Mouse (Mus musculus): Measurements from ENCODE around the gene Olfr1047. TPM values are rescaled to one million over a fixed set of nuclear protein-coding genes. Genes with fewer than 3 reads are reported as not detected.

Olfr1047 gene
- total and polyA plus RNA-seq, 3 experiments: not detected

GRCm38 (mm10) chr2:86195863-86196262 is 35.3 kb downstream of the Olfr1047 start:
- Histone ChIP-seq H3K27ac (ENCODE audit: insufficient read depth, low read depth) (no peak overlapping the region), H3K79me2 (replicated peaks; ENCODE audit: control insufficient read depth, extremely low read depth, insufficient read depth, poor library complexity, severe bottlenecking) (no peaks in the 10 kb centered on the region), H3K9me3 (replicated peaks; ENCODE audit: low read length) (peaks cover 24% of the 10 kb centered on the region), H3K4me2 (ENCODE audit: insufficient read depth, low read depth, poor library complexity, severe bottlenecking) (no peak overlapping the region), H3K27me3 (replicated peaks) (no peaks in the 10 kb centered on the region), H3K4me3 (replicated peaks in 1 of 3; ENCODE audit: low read depth in 2 of 3, low read length in 2 of 3, poor library complexity in 1 of 3) (no peak overlapping the region), H3K4me1 (ENCODE audit: control insufficient read depth in 1 of 2, insufficient read depth in 2 of 2) (no peaks in the 10 kb centered on the region), H3K36me3 (replicated peaks in 1 of 2; ENCODE audit: control insufficient read depth in 1 of 2, insufficient read depth in 1 of 2, low read length in 1 of 2) (no peaks in the 10 kb centered on the region), H3K9ac (ENCODE audit: insufficient read depth, low read depth) (no peak overlapping the region)
- dilution Hi-C loops (cut with MboI; ENCODE audit: extremely low pct_ligation_motif_present, extremely low pct_unique_long_range_greater_than_20kb, low sequenced_read_pairs): no loop called here
- TF ChIP-seq MAZ (IDR thresholded peaks at IDR 0.05; ENCODE audit: low read depth, low read length): no peak
- no peak for TF ChIP-seq MAFK (IDR thresholded peaks at IDR 0.05; ENCODE audit: insufficient replicate concordance, low read length)
- no peak for TF ChIP-seq E2F4 (IDR thresholded peaks at IDR 0.05; ENCODE audit: insufficient replicate concordance, low read depth, low read length)
- no peak for TF ChIP-seq NRF1 (IDR thresholded peaks at IDR 0.05; ENCODE audit: low read depth, low read length)
- no peak for TF ChIP-seq EP300 (IDR thresholded peaks at IDR 0.05; ENCODE audit: low read length)
- no peak for TF ChIP-seq SMC3 (IDR thresholded peaks at IDR 0.05; ENCODE audit: low read depth, low read length)
- no peak for TF ChIP-seq MEF2A (IDR thresholded peaks at IDR 0.05; ENCODE audit: borderline replicate concordance, low read depth, low read length)
- no peak for TF ChIP-seq ZMIZ1 (IDR thresholded peaks at IDR 0.05; ENCODE audit: low read depth, low read length)
- no peak for TF ChIP-seq PAX5 (IDR thresholded peaks at IDR 0.05; ENCODE audit: low read length)
- no peak for TF ChIP-seq CHD1 (IDR thresholded peaks at IDR 0.05; ENCODE audit: low read depth, low read length)
- no peak for TF ChIP-seq GABPA (IDR thresholded peaks at IDR 0.05; ENCODE audit: insufficient replicate concordance, low read depth, low read length)
- no peak for TF ChIP-seq JUND (conservative IDR thresholded peaks at IDR 0.05; ENCODE audit: low read depth, low read length)
- no peak for TF ChIP-seq CTCF (conservative IDR thresholded peaks at IDR 0.05 in 1 of 2, IDR thresholded peaks at IDR 0.05 in 1 of 2; ENCODE audit: low read depth in 2 of 2, low read length in 2 of 2)
- no peak for TF ChIP-seq MAX (IDR thresholded peaks at IDR 0.05; ENCODE audit: low read length)
- no peak for TF ChIP-seq USF2 (conservative IDR thresholded peaks at IDR 0.05; ENCODE audit: low read depth, low read length)
- no peak for DNase-seq (ENCODE audit: extremely low read depth)
- in situ Hi-C loops (cut with MboI; ENCODE audit: low pct_ligation_motif_present, low pct_unique_long_range_greater_than_20kb, low sequenced_read_pairs): no loop called here

- Histone ChIP-seq H3K27me3 (replicated peaks) (no peaks in the 10 kb centered on the region), H3K4me1 (ENCODE audit: control insufficient read depth in 1 of 2, insufficient read depth in 2 of 2) (no peaks in the 10 kb centered on the region), H3K9ac (ENCODE audit: insufficient read depth, low read depth) (no peak within 1 kb of the TSS), H3K36me3 (replicated peaks in 1 of 2; ENCODE audit: control insufficient read depth in 1 of 2, insufficient read depth in 1 of 2, low read length in 1 of 2) (no peaks in the 10 kb centered on the region), H3K4me3 (replicated peaks in 1 of 3; ENCODE audit: low read depth in 2 of 3, low read length in 2 of 3, poor library complexity in 1 of 3) (no peak within 1 kb of the TSS), H3K9me3 (replicated peaks; ENCODE audit: low read length) (peaks cover 25% of the 10 kb centered on the region), H3K27ac (ENCODE audit: insufficient read depth, low read depth) (no peak within 1 kb of the TSS), H3K4me2 (ENCODE audit: insufficient read depth, low read depth, poor library complexity, severe bottlenecking) (no peak within 1 kb of the TSS), H3K79me2 (replicated peaks; ENCODE audit: control insufficient read depth, extremely low read depth, insufficient read depth, poor library complexity, severe bottlenecking) (no peaks in the 10 kb centered on the region)
- dilution Hi-C loops (cut with MboI; ENCODE audit: extremely low pct_ligation_motif_present, extremely low pct_unique_long_range_greater_than_20kb, low sequenced_read_pairs) (no loop called here), in situ Hi-C loops (cut with MboI; ENCODE audit: low pct_ligation_motif_present, low pct_unique_long_range_greater_than_20kb, low sequenced_read_pairs) (no loop called here)
- TF ChIP-seq POLR2AphosphoS2 (IDR thresholded peaks at IDR 0.05; ENCODE audit: low read depth, low read length): no peak
- TF ChIP-seq ZKSCAN1 (IDR thresholded peaks at IDR 0.05; ENCODE audit: borderline replicate concordance, low read depth, low read length): no peak
- DNase-seq (ENCODE audit: extremely low read depth): no peak
These were observed 45.6 kb downstream of the Olfr1047 start, which contains the start of gene Olfr52 for GRCm38 (mm10) chr2:86185583-86185982. Olfr52 (minus strand) TSS chr2:86185683.
